Mouse (Mus musculus) forebrain, embryonic 14.5 days (tissue): ENCODE results near the gene Sez6l2. TPM values are rescaled to one million over a fixed set of nuclear protein-coding genes. Genes with fewer than 3 reads are reported as not detected.

Experiments
- ATAC-seq: fragments of 200-750 bp; cut with Nextera tagmentation; 2 replicates; pipeline ENCODE4 v1.8.0; 2017; ENCODE audit warnings: mild to moderate bottlenecking, moderate library complexity
- DNase-seq: peaks from one replicate; pipeline ENCODE4 v3.0.0-alpha.2; 2015; ENCODE audit warnings: low spot score
- H3K27ac ChIP-seq: fragments of 300-500 bp; sonication (generic); 2 replicates; pipeline ENCODE4 v1.5.1; 2014; ENCODE audit warnings: low read depth, mild to moderate bottlenecking, control low read depth, low read length, moderate library complexity
- H3K27me3 ChIP-seq: fragments of 300-500 bp; sonication (generic); replicated peaks from 2 replicates; pipeline ENCODE4 v1.6.1; 2014; ENCODE audit warnings: low read length, control low read depth, mixed read lengths; ENCODE audit not compliant: control insufficient read depth, insufficient read depth
- H3K36me3 ChIP-seq: fragments of 300-500 bp; sonication (generic); 2 replicates; pipeline ENCODE4 v1.6.1; 2014; ENCODE audit warnings: low read length, control low read depth; ENCODE audit not compliant: control insufficient read depth, insufficient read depth
- H3K4me1 ChIP-seq: fragments of 300-500 bp; sonication (generic); 2 replicates; pipeline ENCODE4 v1.6.1; 2014; ENCODE audit warnings: antibody characterized with exemption, low read length, control low read depth; ENCODE audit not compliant: control insufficient read depth, insufficient read depth
- H3K4me2 ChIP-seq: fragments of 300-500 bp; sonication (generic); 2 replicates; pipeline ENCODE4 v1.6.1; 2014; ENCODE audit warnings: mild to moderate bottlenecking, control low read depth, low read length
- H3K4me3 ChIP-seq: fragments of 300-500 bp; sonication (generic); 2 replicates; pipeline ENCODE4 v1.5.1; 2014; ENCODE audit warnings: low read depth, low read length, control low read depth
- H3K9ac ChIP-seq: fragments of 300-500 bp; sonication (generic); 2 replicates; pipeline ENCODE4 v1.6.1; 2014; ENCODE audit warnings: mild to moderate bottlenecking, low read length, control low read depth, moderate library complexity
- H3K9me3 ChIP-seq: fragments of 300-500 bp; sonication (generic); replicated peaks from 2 replicates; pipeline ENCODE4 v1.6.1; 2016; ENCODE audit warnings: low read length, control low read depth, mixed read lengths; ENCODE audit not compliant: control insufficient read depth
- WGBS: fragments of 180-500 bp; shearing (Covaris S2); extraction: QIAGEN DNeasy Blood & Tissue Kit; methylation state at CpG from one replicate; pipeline ENCODE4 v1.1.7; 2014; 5-methylcytosine and 5-hydroxymethylcytosine counted together
- polyA plus RNA-seq: library from polyadenylated mRNA; unstranded; fragments of >200 nt; fragmentation: Nextera tagmentation; extraction: Ambion mirVana; gene quantifications from 2 replicates; pipeline ENCODE4 v1.2.1, GENCODE M21; 2014

Gene Sez6l2
- polyA plus RNA-seq, 1 experiment from 2014 or later, result 34.6 TPM

- Histone ChIP-seq H3K4me3 (no peak overlapping the region), H3K4me2 (no peak overlapping the region), H3K27me3 (no peaks in the 10 kb centered on the region), H3K36me3 (peaks cover 3% of the 10 kb centered on the region; the same call in 1 of the 2 replicates), H3K9ac (no peak overlapping the region), H3K27ac (peak overlapping the region; percentile 88; the same call in 1 of the 2 replicates), H3K4me1 (no peaks in the 10 kb centered on the region), H3K9me3 (no peaks in the 10 kb centered on the region)
- 85% methylated on average over 6 of the region's 6 CpGs for WGBS
- no peak for DNase-seq
- no peak for ATAC-seq
Observed at GRCm38 (mm10) chr7:127007313-127008024, 57.1 kb downstream of the Sez6l2 start.

GRCm38 (mm10) chr7:127008239-127009019, 58.1 kb downstream of the Sez6l2 start:
- WGBS, result 66% methylated on average over 9 of the region's 9 CpGs
- H3K9me3 ChIP-seq, result no peaks in the 10 kb centered on the region
- no peak overlapping the region for H3K4me3 ChIP-seq
- ATAC-seq (peak; percentile 90), DNase-seq (peak; percentile 84)
- H3K4me2 ChIP-seq, result no peak overlapping the region
- no peaks in the 10 kb centered on the region for H3K4me1 ChIP-seq
- H3K27me3 ChIP-seq, result no peaks in the 10 kb centered on the region
- H3K27ac ChIP-seq, result peak overlapping the region; percentile 88
- H3K36me3 ChIP-seq, result peaks cover 13% of the 10 kb centered on the region
- H3K9ac ChIP-seq, result no peak overlapping the region

- ATAC-seq, result no peak
- Histone ChIP-seq H3K4me3 (no peak overlapping the region), H3K27ac (peak overlapping the region; percentile 88), H3K27me3 (no peaks in the 10 kb centered on the region), H3K9me3 (no peaks in the 10 kb centered on the region), H3K4me2 (no peak overlapping the region), H3K9ac (no peak overlapping the region), H3K36me3 (peaks cover 23% of the 10 kb centered on the region), H3K4me1 (0 out of 2 replicates have a peak, but pooled peaks cover 3% of the 10 kb centered on the region)
- WGBS, result 80% methylated on average over 17 of the region's 17 CpGs
- no peak for DNase-seq
Observed at GRCm38 (mm10) chr7:127009307-127010085, 59.1 kb downstream of the Sez6l2 start.

- H3K4me3 ChIP-seq, result no peak overlapping the region
- no peak overlapping the region for H3K27ac ChIP-seq
- H3K9ac ChIP-seq, result no peak overlapping the region
- ATAC-seq, result no peak
- H3K27me3 ChIP-seq, result no peaks in the 10 kb centered on the region
- H3K9me3 ChIP-seq, result no peaks in the 10 kb centered on the region
- 96% methylated on average over 2 of the region's 2 CpGs for WGBS
- peaks cover 15% of the 10 kb centered on the region for H3K4me1 ChIP-seq
- no peak overlapping the region for H3K4me2 ChIP-seq
- DNase-seq, result no peak
- peaks cover 38% of the 10 kb centered on the region for H3K36me3 ChIP-seq
Observed at GRCm38 (mm10) chr7:127011051-127011450, 60.7 kb downstream of the Sez6l2 start.

- peaks cover 38% of the 10 kb centered on the region for H3K36me3 ChIP-seq
- H3K4me1 ChIP-seq, result peaks cover 16% of the 10 kb centered on the region
- no peak overlapping the region for H3K27ac ChIP-seq
- H3K27me3 ChIP-seq, result no peaks in the 10 kb centered on the region
- 75% methylated on average over 2 of the region's 2 CpGs for WGBS
- no peak overlapping the region for H3K4me2 ChIP-seq
- H3K4me3 ChIP-seq, result no peak overlapping the region
- no peak for ATAC-seq
- no peaks in the 10 kb centered on the region for H3K9me3 ChIP-seq
- DNase-seq, result no peak
- no peak overlapping the region for H3K9ac ChIP-seq
Observed at GRCm38 (mm10) chr7:127011717-127012116, 61.4 kb downstream of the Sez6l2 start.

GRCm38 (mm10) chr7:127012374-127012773, 62.0 kb downstream of the Sez6l2 start:
- H3K27me3 ChIP-seq, result no peaks in the 10 kb centered on the region
- H3K9ac ChIP-seq, result no peak overlapping the region
- no peaks in the 10 kb centered on the region for H3K9me3 ChIP-seq
- H3K36me3 ChIP-seq, result peaks cover 38% of the 10 kb centered on the region
- H3K4me3 ChIP-seq, result no peak overlapping the region
- ATAC-seq, result no peak
- no peak overlapping the region for H3K4me2 ChIP-seq
- H3K4me1 ChIP-seq, result peaks cover 16% of the 10 kb centered on the region
- H3K27ac ChIP-seq, result no peak overlapping the region
- no peak for DNase-seq
- 93% methylated on average over 6 of the region's 6 CpGs for WGBS

- no peak for ATAC-seq
- 96% methylated on average over 10 of the region's 10 CpGs for WGBS
- H3K27ac ChIP-seq, result no peak overlapping the region
- H3K4me3 ChIP-seq, result no peak overlapping the region
- no peaks in the 10 kb centered on the region for H3K9me3 ChIP-seq
- no peak overlapping the region for H3K4me2 ChIP-seq
- H3K4me1 ChIP-seq, result peaks cover 19% of the 10 kb centered on the region
- DNase-seq, result no peak
- no peak overlapping the region for H3K9ac ChIP-seq
- no peaks in the 10 kb centered on the region for H3K27me3 ChIP-seq
- H3K36me3 ChIP-seq, result peaks cover 38% of the 10 kb centered on the region
Observed at GRCm38 (mm10) chr7:127012845-127013244, 62.5 kb downstream of the Sez6l2 start.

- ATAC-seq (no peak), DNase-seq (no peak)
- H3K36me3 ChIP-seq, result peaks cover 38% of the 10 kb centered on the region
- H3K4me2 ChIP-seq, result no peak overlapping the region
- no peak overlapping the region for H3K27ac ChIP-seq
- no peak overlapping the region for H3K9ac ChIP-seq
- H3K9me3 ChIP-seq, result no peaks in the 10 kb centered on the region
- H3K27me3 ChIP-seq, result no peaks in the 10 kb centered on the region
- no peak overlapping the region for H3K4me3 ChIP-seq
- H3K4me1 ChIP-seq, result peaks cover 20% of the 10 kb centered on the region
- 95% methylated on average over 6 of the region's 6 CpGs for WGBS
Observed at GRCm38 (mm10) chr7:127013385-127013784, 63.0 kb downstream of the Sez6l2 start.
